Mouse (Mus musculus) limb, embryonic 13.5 days (tissue): Measurements from ENCODE around the gene Zfp385a. TPM values are rescaled to one million over a fixed set of nuclear protein-coding genes. Genes with fewer than 3 reads are reported as not detected.
A peak's percentile ranks its signal among the peaks of the same experiment; 100 is the strongest.

Source experiments
- ATAC-seq: fragments of 200-750 bp; cut with Nextera tagmentation; 2 replicates; pipeline ENCODE4 v1.8.0; 2017; ENCODE audit warnings: low read depth, moderate number of reproducible peaks, moderate TSS enrichment; ENCODE audit not compliant: low FRiP score
- H3K27ac ChIP-seq: fragments of 300-500 bp; sonication (generic); 2 replicates; pipeline ENCODE4 v1.5.1; 2015; ENCODE audit warnings: inconsistent platforms, mild to moderate bottlenecking, moderate library complexity
- H3K27me3 ChIP-seq: fragments of 300-500 bp; sonication (generic); 2 replicates; pipeline ENCODE4 v1.6.1; 2015; ENCODE audit warnings: mild to moderate bottlenecking, inconsistent platforms
- H3K36me3 ChIP-seq: fragments of 300-500 bp; sonication (generic); 2 replicates; pipeline ENCODE4 v1.6.1; 2015; ENCODE audit warnings: inconsistent platforms, mild to moderate bottlenecking, moderate library complexity
- H3K4me1 ChIP-seq: fragments of 300-500 bp; sonication (generic); 2 replicates; pipeline ENCODE4 v1.6.1; 2015; ENCODE audit warnings: inconsistent platforms
- H3K4me2 ChIP-seq: fragments of 300-500 bp; sonication (generic); replicated peaks from 2 replicates; pipeline ENCODE4 v1.6.1; 2015; ENCODE audit warnings: inconsistent platforms, mild to moderate bottlenecking, moderate library complexity
- H3K4me3 ChIP-seq: fragments of 300-500 bp; sonication (generic); 2 replicates; pipeline ENCODE4 v1.5.1; 2015; ENCODE audit warnings: moderate library complexity, mild to moderate bottlenecking, inconsistent platforms
- H3K9ac ChIP-seq: fragments of 300-500 bp; sonication (generic); 2 replicates; pipeline ENCODE4 v1.6.1; 2015; ENCODE audit warnings: mild to moderate bottlenecking, inconsistent platforms
- H3K9me3 ChIP-seq: fragments of 300-500 bp; sonication (generic); 2 replicates; pipeline ENCODE4 v1.6.1; 2016; ENCODE audit warnings: inconsistent platforms
- WGBS: fragments of 180-500 bp; shearing (Covaris S2); methylation state at CpG from one replicate; pipeline ENCODE4 v1.1.7; 2015; 5-methylcytosine and 5-hydroxymethylcytosine counted together
- polyA plus RNA-seq: library from polyadenylated mRNA; unstranded; fragments of >200 nt; fragmentation: Nextera tagmentation; extraction: Ambion mirVana; gene quantifications from 2 replicates; pipeline ENCODE4 v1.2.1, GENCODE M21; 2015

Gene Zfp385a
- polyA plus RNA-seq, 1 experiment from 2014 or later = 13.1 TPM

GRCm38 (mm10) chr15:103371741-103372140, 31.8 kb upstream of the Zfp385a start:
- Histone ChIP-seq H3K9me3 (no peaks in the 10 kb centered on the region), H3K4me2 (no peak overlapping the region), H3K9ac (no peak overlapping the region), H3K27me3 (no peaks in the 10 kb centered on the region), H3K36me3 (no peaks in the 10 kb centered on the region), H3K27ac (0 out of 2 replicates have a peak overlapping the region, but pooled peaks have one; percentile 17), H3K4me1 (peaks cover 41% of the 10 kb centered on the region), H3K4me3 (no peak overlapping the region)
- ATAC-seq = peak; percentile 17; the same call in 1 of the 2 replicates
- 72% methylated on average over 1 of the region's 1 CpGs for WGBS

GRCm38 (mm10) chr15:103371208-103371607, 31.3 kb upstream of the Zfp385a start:
- Histone ChIP-seq H3K9ac (no peak overlapping the region), H3K4me2 (no peak overlapping the region), H3K27ac (0 out of 2 replicates have a peak overlapping the region, but pooled peaks have one; percentile 17), H3K9me3 (no peaks in the 10 kb centered on the region), H3K27me3 (no peaks in the 10 kb centered on the region), H3K4me1 (peaks cover 36% of the 10 kb centered on the region), H3K4me3 (no peak overlapping the region), H3K36me3 (no peaks in the 10 kb centered on the region)
- WGBS = 4% methylated on average over 2 of the region's 2 CpGs
- ATAC-seq = peak; percentile 52; the same call in 1 of the 2 replicates

- Histone ChIP-seq H3K4me3 (no peak overlapping the region), H3K36me3 (no peaks in the 10 kb centered on the region), H3K4me1 (peaks cover 35% of the 10 kb centered on the region), H3K27me3 (no peaks in the 10 kb centered on the region), H3K9ac (no peak overlapping the region), H3K9me3 (no peaks in the 10 kb centered on the region), H3K4me2 (no peak overlapping the region), H3K27ac (no peak overlapping the region; the same call in 1 of the 2 replicates)
- WGBS = 39% methylated on average over 4 of the region's 4 CpGs
- no peak for ATAC-seq
Measured at GRCm38 (mm10) chr15:103370462-103370861, 30.6 kb upstream of the Zfp385a start.

GRCm38 (mm10) chr15:103369123-103369522, 29.2 kb upstream of the Zfp385a start:
- Histone ChIP-seq H3K9me3 (no peaks in the 10 kb centered on the region), H3K27me3 (no peaks in the 10 kb centered on the region), H3K4me1 (peaks cover 47% of the 10 kb centered on the region), H3K4me3 (no peak overlapping the region), H3K4me2 (no peak overlapping the region), H3K36me3 (no peaks in the 10 kb centered on the region), H3K9ac (no peak overlapping the region), H3K27ac (no peak overlapping the region)
- ATAC-seq = no peak
- WGBS = 79% methylated on average over 1 of the region's 1 CpGs

- no peaks in the 10 kb centered on the region for H3K27me3 ChIP-seq
- 76% methylated on average over 4 of the region's 4 CpGs for WGBS
- H3K27ac ChIP-seq = no peak overlapping the region
- H3K4me1 ChIP-seq = peaks cover 51% of the 10 kb centered on the region
- ATAC-seq = no peak
- no peak overlapping the region for H3K4me2 ChIP-seq
- H3K9ac ChIP-seq = no peak overlapping the region
- peaks cover 2% of the 10 kb centered on the region; the same call in 1 of the 2 replicates for H3K36me3 ChIP-seq
- no peaks in the 10 kb centered on the region for H3K9me3 ChIP-seq
- no peak overlapping the region for H3K4me3 ChIP-seq
Measured at GRCm38 (mm10) chr15:103368179-103368940, 28.5 kb upstream of the Zfp385a start.

- Histone ChIP-seq H3K27ac (peak within 1 kb of the TSS; percentile 93), H3K9me3 (no peaks in the 10 kb centered on the region), H3K4me3 (peak within 1 kb of the TSS; percentile 97), H3K27me3 (no peaks in the 10 kb centered on the region), H3K4me2 (peak within 1 kb of the TSS; percentile 73), H3K4me1 (peaks cover 47% of the 10 kb centered on the region), H3K9ac (peak within 1 kb of the TSS; percentile 95), H3K36me3 (peaks cover 2% of the 10 kb centered on the region; the same call in 1 of the 2 replicates)
- WGBS = under 1% methylated on average over 49 of the region's 51 CpGs
- peak; percentile 73 for ATAC-seq
Measured at GRCm38 (mm10) chr15:103366376-103367149, 26.7 kb upstream of the Zfp385a start, which contains the start of gene Itga5. Gene Itga5, minus strand, starts transcription at chr15:103366763.

GRCm38 (mm10) chr15:103365471-103366375, 25.8 kb upstream of the Zfp385a start:
- peak overlapping the region; percentile 93 for H3K27ac ChIP-seq
- H3K4me3 ChIP-seq = peak overlapping the region; percentile 97
- ATAC-seq = peak; percentile 58; the same call in 1 of the 2 replicates
- H3K4me2 ChIP-seq = peak overlapping the region; percentile 73
- WGBS = under 1% methylated on average over 51 of the region's 51 CpGs
- H3K36me3 ChIP-seq = peaks cover 2% of the 10 kb centered on the region; the same call in 1 of the 2 replicates
- peak overlapping the region; percentile 95 for H3K9ac ChIP-seq
- no peaks in the 10 kb centered on the region for H3K27me3 ChIP-seq
- no peaks in the 10 kb centered on the region for H3K9me3 ChIP-seq
- H3K4me1 ChIP-seq = peaks cover 41% of the 10 kb centered on the region

- Histone ChIP-seq H3K9ac (peak overlapping the region; percentile 95), H3K4me1 (peaks cover 39% of the 10 kb centered on the region), H3K36me3 (peaks cover 2% of the 10 kb centered on the region; the same call in 1 of the 2 replicates), H3K27ac (no peak overlapping the region; the same call in 1 of the 2 replicates), H3K27me3 (no peaks in the 10 kb centered on the region), H3K4me2 (peak overlapping the region; percentile 73), H3K4me3 (peak overlapping the region; percentile 97), H3K9me3 (no peaks in the 10 kb centered on the region)
- 45% methylated on average over 4 of the region's 4 CpGs for WGBS
- ATAC-seq = no peak
Measured at GRCm38 (mm10) chr15:103364761-103365160, 24.9 kb upstream of the Zfp385a start.

GRCm38 (mm10) chr15:103363809-103364208, 23.9 kb upstream of the Zfp385a start:
- Histone ChIP-seq H3K4me3 (no peak overlapping the region), H3K9me3 (no peaks in the 10 kb centered on the region), H3K9ac (0 out of 2 replicates have a peak overlapping the region, but pooled peaks have one; percentile 35), H3K27ac (no peak overlapping the region), H3K36me3 (peaks cover 2% of the 10 kb centered on the region; the same call in 1 of the 2 replicates), H3K4me2 (no peak overlapping the region), H3K4me1 (peaks cover 48% of the 10 kb centered on the region), H3K27me3 (no peaks in the 10 kb centered on the region)
- no peak for ATAC-seq
- 69% methylated on average over 1 of the region's 1 CpGs for WGBS

- Histone ChIP-seq H3K9ac (no peak overlapping the region), H3K4me1 (peaks cover 53% of the 10 kb centered on the region)
- WGBS = 90% methylated on average over 3 of the region's 3 CpGs
Measured at GRCm38 (mm10) chr15:103362950-103363349, 23.1 kb upstream of the Zfp385a start.

GRCm38 (mm10) chr15:103362333-103362732, 22.4 kb upstream of the Zfp385a start:
- Histone ChIP-seq H3K36me3 (peaks cover 10% of the 10 kb centered on the region), H3K4me1 (peaks cover 47% of the 10 kb centered on the region), H3K27ac (no peak overlapping the region), H3K9ac (no peak overlapping the region), H3K4me3 (no peak overlapping the region), H3K9me3 (no peaks in the 10 kb centered on the region), H3K4me2 (no peak overlapping the region), H3K27me3 (no peaks in the 10 kb centered on the region)
- no peak for ATAC-seq
- 88% methylated on average over 6 of the region's 7 CpGs for WGBS

More at GRCm38 (mm10) chr15:103362950-103363349, 23.1 kb upstream of the Zfp385a start:
- ATAC-seq = no peak
- H3K27ac ChIP-seq = no peak overlapping the region
- no peak overlapping the region for H3K4me2 ChIP-seq
- no peaks in the 10 kb centered on the region for H3K27me3 ChIP-seq
- H3K36me3 ChIP-seq = peaks cover 5% of the 10 kb centered on the region; the same call in 1 of the 2 replicates
- no peak overlapping the region for H3K4me3 ChIP-seq
- no peaks in the 10 kb centered on the region for H3K9me3 ChIP-seq
